Mouse (Mus musculus) cerebellum, adult 2 months (tissue): Measurements from ENCODE around the gene Rnf19b. TPM values are rescaled to one million over a fixed set of nuclear protein-coding genes. Genes with fewer than 3 reads are reported as not detected.

Experiments used
- DNase-seq, 2 experiments: peaks; one replicate each; pipeline ENCODE4 v3.0.0; 2021
- H3K27ac ChIP-seq: fragments of 200-500 bp; 2 replicates; pipeline ENCODE4 v1.5.1; 2012; ENCODE audit warnings: low read length, control low read depth, inconsistent platforms; ENCODE audit not compliant: insufficient read depth
- H3K27me3 ChIP-seq: fragments of 200-500 bp; 2 replicates; pipeline ENCODE4 v1.6.1; 2012; ENCODE audit warnings: inconsistent platforms, mild to moderate bottlenecking, low read length, moderate library complexity; ENCODE audit not compliant: control insufficient read depth, insufficient read depth
- H3K4me1 ChIP-seq: fragments of 200-500 bp; 2 replicates; pipeline ENCODE4 v1.6.1; 2011; ENCODE audit warnings: low read length; ENCODE audit not compliant: control insufficient read depth, insufficient read depth
- H3K4me3 ChIP-seq: fragments of 200-500 bp; replicated peaks from 2 replicates; pipeline ENCODE3; 2011; ENCODE audit warnings: mild to moderate bottlenecking, low read depth, low read length, control low read depth; ENCODE audit not compliant: insufficient read depth
- CTCF ChIP-seq: fragments of 200-500 bp; IDR thresholded peaks from 2 replicates; pipeline ENCODE4 v1.5.1; 2011; ENCODE audit warnings: low read depth, mild to moderate bottlenecking, control low read depth, low read length, moderate library complexity, borderline replicate concordance; ENCODE audit not compliant: insufficient read depth
- POLR2A ChIP-seq: fragments of 200-500 bp; IDR thresholded peaks from 2 replicates; pipeline ENCODE4 v1.6.1; 2011; ENCODE audit warnings: low read length, control low read depth, borderline replicate concordance; ENCODE audit not compliant: insufficient read depth
- WGBS: fragments of 180-500 bp; shearing (Covaris S2); methylation state at CpG from one replicate; pipeline ENCODE4 v1.1.7; 2018; 5-methylcytosine and 5-hydroxymethylcytosine counted together
- polyA plus RNA-seq: library from polyadenylated mRNA; depleted of rRNA; stranded (reverse); fragments of >200 nt; gene quantifications from 2 replicates; pipeline ENCODE4 v1.2.3, GENCODE M21; 2012

The Rnf19b gene
- polyA plus RNA-seq, 1 experiment = 137 TPM

- Histone ChIP-seq H3K27me3 (no peaks in the 10 kb centered on the region), H3K4me1 (peaks cover 15% of the 10 kb centered on the region), H3K27ac (no peak within 1 kb of the TSS), H3K4me3 (peak within 1 kb of the TSS; percentile 55)
- DNase-seq = peak in 1 of 2 experiments; percentile 18
- 7% methylated on average over 17 of the region's 17 CpGs for WGBS
- TF ChIP-seq CTCF (no peak), POLR2A (no peak)
Observed at GRCm38 (mm10) chr4:129121569-129122086, 63.6 kb downstream of the Rnf19b start, which contains the start of gene Hpca. Gene Hpca, minus strand, starts transcription at chr4:129122036.

GRCm38 (mm10) chr4:129122107-129122506 is 64.0 kb downstream of the Rnf19b start:
- no peak for DNase-seq
- 27% methylated on average over 9 of the region's 9 CpGs for WGBS
- Histone ChIP-seq H3K27ac (no peak overlapping the region), H3K4me1 (peaks cover 15% of the 10 kb centered on the region), H3K27me3 (no peaks in the 10 kb centered on the region), H3K4me3 (no peak overlapping the region)
- TF ChIP-seq CTCF (no peak), POLR2A (no peak)

- Histone ChIP-seq H3K4me1 (peaks cover 15% of the 10 kb centered on the region), H3K27ac (no peak overlapping the region), H3K27me3 (no peaks in the 10 kb centered on the region), H3K4me3 (no peak overlapping the region)
- no peak for TF ChIP-seq CTCF
- TF ChIP-seq POLR2A = no peak
- WGBS = 24% methylated on average over 8 of the region's 8 CpGs
- DNase-seq = no peak
Observed at GRCm38 (mm10) chr4:129122719-129123118, 64.6 kb downstream of the Rnf19b start.

- no peak for DNase-seq
- H3K27ac ChIP-seq = no peak overlapping the region
- H3K4me1 ChIP-seq = peaks cover 15% of the 10 kb centered on the region
- no peak for TF ChIP-seq CTCF
- TF ChIP-seq POLR2A = no peak
- no peak overlapping the region for H3K4me3 ChIP-seq
- WGBS = 7% methylated on average over 13 of the region's 13 CpGs
- no peaks in the 10 kb centered on the region for H3K27me3 ChIP-seq
Observed at GRCm38 (mm10) chr4:129124652-129125146, 66.6 kb downstream of the Rnf19b start.

GRCm38 (mm10) chr4:129125736-129126451 is 67.8 kb downstream of the Rnf19b start:
- no peak for TF ChIP-seq POLR2A
- TF ChIP-seq CTCF = no peak
- no peak overlapping the region for H3K27ac ChIP-seq
- H3K27me3 ChIP-seq = no peaks in the 10 kb centered on the region
- H3K4me3 ChIP-seq = no peak overlapping the region
- WGBS = 27% methylated on average over 19 of the region's 19 CpGs
- peaks cover 14% of the 10 kb centered on the region for H3K4me1 ChIP-seq
- DNase-seq = no peak

GRCm38 (mm10) chr4:129128582-129129338 is 70.7 kb downstream of the Rnf19b start:
- Histone ChIP-seq H3K4me1 (peaks cover 8% of the 10 kb centered on the region), H3K4me3 (no peak overlapping the region), H3K27ac (no peak overlapping the region), H3K27me3 (no peaks in the 10 kb centered on the region)
- WGBS = 71% methylated on average over 13 of the region's 13 CpGs
- TF ChIP-seq CTCF (no peak), POLR2A (no peak)
- no peak for DNase-seq

GRCm38 (mm10) chr4:129129387-129129786 is 71.3 kb downstream of the Rnf19b start:
- 72% methylated on average over 9 of the region's 9 CpGs for WGBS
- H3K27me3 ChIP-seq = no peaks in the 10 kb centered on the region
- H3K27ac ChIP-seq = no peak overlapping the region
- DNase-seq = no peak
- peaks cover 10% of the 10 kb centered on the region for H3K4me1 ChIP-seq
- TF ChIP-seq CTCF (no peak), POLR2A (no peak)
- no peak overlapping the region for H3K4me3 ChIP-seq
